Mouse (Mus musculus) layer of hippocampus, adult 9-11 months (tissue): ENCODE measurements at regions not wholly inside any gene's neighbourhood (a gene's known extent, or its start where the extent isn't known, plus 50 kb on each side); places are given as distances from the start of the nearest gene placed in this dataset.

ENCODE experiments used
- DNase-seq: peaks from one replicate; pipeline ENCODE4 v3.0.0; 2022

DNA sequence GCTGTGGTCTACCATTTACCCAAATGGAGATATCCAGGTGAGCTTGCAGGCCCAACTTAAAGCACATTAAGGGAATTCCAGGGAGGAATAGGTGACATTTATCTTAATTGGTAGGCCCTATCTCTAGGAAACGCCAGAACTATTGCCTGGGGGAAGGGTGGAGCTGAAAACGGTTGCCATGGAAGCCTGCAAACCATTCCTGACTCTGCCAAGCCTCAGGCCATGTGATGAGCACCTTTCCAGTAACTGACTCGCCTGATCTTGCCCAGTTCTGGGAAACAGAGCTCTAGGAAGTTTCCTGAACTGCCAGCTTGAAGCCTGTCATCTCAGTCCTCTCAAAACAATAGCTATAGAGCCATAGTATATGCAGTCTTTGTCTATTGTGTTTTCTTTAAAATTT lies 297.0 kb downstream of the Slitrk5 start:
- no peak for DNase-seq

- DNase-seq = no peak
Observed at GRCm38 (mm10) chr14:111995809-111996458, 321.0 kb downstream of the Slitrk5 start.

DNA sequence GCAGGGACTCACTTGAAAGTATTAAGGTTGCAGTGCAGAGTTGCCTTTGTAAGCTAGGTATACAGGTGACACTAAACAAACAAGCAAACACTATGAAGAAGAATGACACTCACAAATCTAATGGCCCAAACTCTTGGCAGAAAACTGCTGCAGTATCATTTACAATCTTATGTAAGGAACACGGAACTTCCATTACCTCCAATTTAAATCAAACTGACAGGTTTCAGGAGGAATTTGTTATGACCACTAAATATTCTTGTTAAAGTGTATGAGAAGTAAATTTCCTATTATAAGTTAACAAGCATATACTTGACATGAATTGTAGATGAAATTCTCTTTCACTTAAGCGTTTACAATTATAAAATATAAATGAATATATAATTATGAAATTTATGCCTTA lies 327.2 kb downstream of the Slitrk5 start:
- no peak for DNase-seq

GRCm38 (mm10) chr14:112002881-112003280 lies 328.0 kb downstream of the Slitrk5 start:
- peak; percentile 15 for DNase-seq

DNA sequence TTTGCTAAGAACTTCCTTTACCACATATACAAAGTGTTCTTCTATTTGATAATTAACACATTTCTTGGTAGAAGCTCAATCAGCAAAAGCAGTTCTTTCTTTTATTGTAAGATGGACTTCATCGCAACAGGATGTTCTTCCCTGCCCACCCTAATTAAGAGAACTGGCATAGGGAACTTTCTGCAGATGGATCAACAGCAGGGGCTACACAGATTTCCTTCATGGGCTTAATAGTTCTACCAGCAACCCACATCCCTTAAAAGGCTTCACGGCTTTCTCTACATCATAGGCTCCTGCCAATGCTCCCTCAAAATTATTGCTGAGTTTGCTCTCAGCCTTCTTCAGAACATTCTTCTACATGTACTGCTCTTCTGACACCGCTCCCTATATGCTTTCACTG lies 333.8 kb downstream of the Slitrk5 start:
- DNase-seq = peak; percentile 38

DNA sequence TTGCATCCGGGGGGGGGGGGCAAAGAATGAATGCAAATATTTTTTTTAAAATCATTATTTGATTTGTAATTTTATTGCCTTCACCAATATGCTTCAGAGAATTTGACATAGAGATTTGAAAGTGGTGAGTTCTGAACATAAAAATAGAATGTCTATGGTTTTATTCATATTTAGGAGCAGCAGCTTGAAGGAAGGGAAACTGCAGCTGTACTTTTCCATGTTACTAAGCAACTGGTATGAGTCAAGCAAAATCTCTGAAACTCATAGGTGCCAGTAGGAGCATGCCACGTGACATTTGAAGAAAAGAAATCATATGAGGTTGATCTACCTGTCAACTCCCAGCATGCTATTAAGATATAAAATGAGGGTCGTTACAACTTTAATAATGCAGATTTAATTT lies 354.4 kb downstream of the Slitrk5 start:
- DNase-seq = peak; percentile 67

GRCm38 (mm10) chr14:112075071-112075470 lies 400.2 kb downstream of the Slitrk5 start:
- DNase-seq = no peak
